Comparison of ENCODE assay signal across 10 mouse cellular contexts in genomic region chr11:97936758-97937157, GRCm38 (mm10). TPM values are rescaled to one million over a fixed set of nuclear protein-coding genes. Genes with fewer than 3 reads are reported as not detected.
DNase-seq lines count a peak whose midpoint lies in the region; ATAC-seq and TF ChIP-seq lines count a peak whose summit lies in the region.
"Had no signal": no experiment of that assay in that cellular context is flagged by ENCODE, and none has a peak within 500 bp of the region (broad histone marks: within the 10 kb centered on the region; RNA-seq: fewer than 3 reads in every experiment).

No protein-coding gene starts in this region.

- no peak for TF ChIP-seq POLR2A in ES-Bruce4 (IDR thresholded peaks at IDR 0.05; ENCODE audit: insufficient read depth, low read length)

- no peak overlapping the region for H3K4me3 ChIP-seq in ES-Bruce4 (ENCODE audit: low read depth, low read length)
- H3K4me3 ChIP-seq: erythroblast, embryonic 14.5 days had no signal

- no peak for TF ChIP-seq EP300 in ES-Bruce4 (IDR thresholded peaks at IDR 0.05; ENCODE audit: insufficient read depth, low read depth, low read length)

- H3K27ac ChIP-seq in ES-Bruce4 (ENCODE audit: insufficient read depth, low read length): peak overlapping the region; percentile 27; the same call in 1 of the 2 replicates
- H3K27ac ChIP-seq: macrophage had no signal

- ATAC-seq in common myeloid progenitor, adult 5-6 weeks (replicated peaks; ENCODE audit: low read depth, poor library complexity, severe bottlenecking): peak; percentile 78

- H3K36me3 ChIP-seq in ES-Bruce4 (ENCODE audit: control insufficient read depth, insufficient read depth, low read length, poor library complexity, severe bottlenecking): no peaks in the 10 kb centered on the region

- H3K9ac ChIP-seq in ES-Bruce4 (ENCODE audit: low read depth, poor library complexity, severe bottlenecking): no peak overlapping the region

- no peaks in the 10 kb centered on the region for H3K9me3 ChIP-seq in ES-Bruce4 (replicated peaks; ENCODE audit: control insufficient read depth, insufficient read depth, low read length, poor library complexity, severe bottlenecking)

- DNase-seq in heart, postnatal 10 days: peak; percentile 65 to 77
- DNase-seq in heart, adult 11 months: no peak
- peak; percentile 45 for DNase-seq in 3134 (ENCODE audit: extremely low read depth, insufficient read length, low spot score)
- peak; percentile 14 to 79 for DNase-seq in kidney, adult 8-10 months
- peak; percentile 66 for DNase-seq in mesoderm, embryonic 11.5 days (ENCODE audit: low read depth, low spot score)
- peak; percentile 83 for DNase-seq in thymus, postnatal 0 days (ENCODE audit: low spot score)

- H3K27me3 ChIP-seq in ES-Bruce4 (ENCODE audit: control insufficient read depth, insufficient read depth, low read length, poor library complexity, severe bottlenecking): no peaks in the 10 kb centered on the region

- H3K4me1 ChIP-seq in ES-Bruce4 (ENCODE audit: control insufficient read depth, insufficient read depth, low read length): peaks cover 4% of the 10 kb centered on the region

- intact Hi-C loops in heart, postnatal 10 days (cut with DNase I): loop anchor here (1.0 kb wide), 1 partner anchor 51 kb away; no protein-coding TSS in a partner anchor

- TF ChIP-seq CTCF in ES-Bruce4 (IDR thresholded peaks at IDR 0.05; ENCODE audit: low read depth, low read length): peak; percentile 78

RNA-seq across cellular contexts. Expression of gene Plxdc1, which starts 49.5 kb away (rescaled TPM):
- total RNA-seq in heart, postnatal 10 days (2021): 1 to 10 TPM; 4.8 to 6.9 TPM
- polyA plus RNA-seq in ES-Bruce4 (2011; ENCODE audit: insufficient read depth, insufficient read length, low read depth, missing spikeins): 3.0 and 3.3 TPM in 2 replicates
- total RNA-seq in common myeloid progenitor, adult 5-6 weeks (2017): 1.2 and 3.3 TPM in 2 replicates
- polyA plus RNA-seq in thymus, postnatal 0 days (2015; fragmentation: Nextera tagmentation; extraction: Ambion mirVana): 36.6 and 42.0 TPM in 2 replicates

RNA-seq across cellular contexts. Expression of gene Fbxo47, which starts 52.8 kb away (rescaled TPM):
- total RNA-seq in heart, postnatal 10 days (2021): under 1 TPM; 0.55 to 0.69 TPM
- polyA plus RNA-seq in ES-Bruce4 (2011; ENCODE audit: insufficient read depth, insufficient read length, low read depth, missing spikeins): 2.5 and 2.8 TPM in 2 replicates
- total RNA-seq in common myeloid progenitor, adult 5-6 weeks (2017): 0.09 and 1.1 TPM in 2 replicates
- 0.70 and 0.75 TPM in 2 replicates for polyA plus RNA-seq in thymus, postnatal 0 days (2015; fragmentation: Nextera tagmentation; extraction: Ambion mirVana)
- polyA plus RNA-seq: erythroblast, embryonic 14.5 days had no signal

RNA-seq across cellular contexts. Expression of gene Arl5c, which starts 59.2 kb away (rescaled TPM):
- total RNA-seq in heart, postnatal 10 days (2021): 1 to 10 TPM; 1.6 to 1.7 TPM
- polyA plus RNA-seq in ES-Bruce4 (2011; ENCODE audit: insufficient read depth, insufficient read length, low read depth, missing spikeins): 2.8 and 3.6 TPM in 2 replicates
- 1.2 and 2.2 TPM in 2 replicates for total RNA-seq in common myeloid progenitor, adult 5-6 weeks (2017)
- polyA plus RNA-seq in thymus, postnatal 0 days (2015; fragmentation: Nextera tagmentation; extraction: Ambion mirVana): 201 and 211 TPM in 2 replicates
- polyA plus RNA-seq: erythroblast, embryonic 14.5 days had no signal
